Mouse (Mus musculus): ENCODE measurements around the gene Rnf207.

DNA sequence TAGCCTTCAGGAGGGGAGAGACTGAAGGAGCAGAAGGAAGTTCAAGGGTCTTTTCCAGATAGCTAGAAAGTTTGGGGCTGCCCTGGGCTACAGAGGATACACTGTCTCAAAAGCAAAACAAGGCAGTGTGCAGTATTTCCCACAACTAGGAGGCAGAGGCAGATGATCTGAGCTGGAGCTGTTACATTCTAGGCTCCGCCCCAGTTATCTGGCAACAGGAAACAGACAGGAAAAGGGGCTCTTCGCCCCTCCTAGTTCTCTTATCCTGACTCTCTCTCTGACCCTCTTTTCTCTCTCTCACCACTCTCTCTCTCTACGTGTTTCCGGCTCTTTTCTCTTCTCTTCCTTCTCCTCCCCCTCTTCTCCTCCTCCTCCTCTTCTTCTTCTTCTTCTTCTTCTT lies 22.9 kb downstream of the Rnf207 start:
- TF ChIP-seq CTCF (IDR thresholded peaks at IDR 0.05; ENCODE audit: control insufficient read depth, insufficient read depth, insufficient replicate concordance, low read depth, low read length) = no peak
- TF ChIP-seq POLR2A (IDR thresholded peaks at IDR 0.05; ENCODE audit: control insufficient read depth, low read depth, low read length) = no peak
